Mouse (Mus musculus): ENCODE data around the gene Ttc39a. TPM values are rescaled to one million over a fixed set of nuclear protein-coding genes. Genes with fewer than 3 reads are reported as not detected.
A peak's percentile ranks its signal among the peaks of the same experiment; 100 is the strongest.

The Ttc39a gene
- polyA plus RNA-seq, 1 experiment, result 0.70 TPM

DNA sequence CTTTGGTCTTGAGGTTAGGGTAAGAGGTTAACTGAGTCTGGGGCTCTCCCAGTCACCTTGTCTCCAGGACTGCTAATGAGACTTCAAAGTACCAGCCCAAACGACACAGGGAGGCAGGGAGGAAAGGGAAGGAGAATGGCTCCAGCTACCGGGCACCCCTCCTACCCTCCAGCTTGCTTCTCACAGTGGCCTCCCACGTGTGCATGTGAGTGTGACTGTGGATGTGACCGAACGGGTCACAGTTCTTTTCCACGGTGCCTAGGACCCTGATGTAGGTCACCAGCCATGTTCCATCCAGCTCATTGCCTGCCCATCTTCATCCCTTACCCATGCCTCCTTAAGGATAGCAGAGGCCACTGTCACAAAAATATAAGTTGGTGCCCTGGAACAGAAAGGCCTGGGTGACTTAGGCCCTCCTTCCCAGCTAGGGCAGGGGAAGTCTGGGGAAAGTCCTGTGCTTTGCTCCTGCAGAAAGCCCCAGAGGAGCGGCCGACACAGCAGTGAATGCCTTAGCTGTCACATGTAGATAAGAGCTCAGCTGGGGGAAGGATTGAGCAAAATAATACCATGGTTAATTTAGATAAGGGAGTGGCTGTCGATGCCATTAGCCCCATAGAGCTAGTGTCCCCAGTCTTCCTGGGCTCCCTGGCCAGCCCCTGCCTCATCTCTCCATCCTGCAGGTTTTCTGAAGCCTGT, 4.4 kb downstream of the Ttc39a start:
- Histone ChIP-seq H3K4me3 (no peak overlapping the region), H3K36me3 (ENCODE audit: control insufficient read depth, insufficient read depth) (no peaks in the 10 kb centered on the region), H3K4me2 (ENCODE audit: low read depth) (no peak overlapping the region), H3K27me3 (ENCODE audit: control insufficient read depth, insufficient read depth, insufficient read length) (no peaks in the 10 kb centered on the region), H3K79me2 (ENCODE audit: control insufficient read depth, insufficient read depth) (no peaks in the 10 kb centered on the region), H3ac (ENCODE audit: control insufficient read depth, insufficient read length) (no peak overlapping the region)
- no peak for TF ChIP-seq MAX (IDR thresholded peaks at IDR 0.05; ENCODE audit: low read depth)
- no peak for TF ChIP-seq POLR2AphosphoS2 (IDR thresholded peaks at IDR 0.05; ENCODE audit: insufficient read length, low read depth)

DNA sequence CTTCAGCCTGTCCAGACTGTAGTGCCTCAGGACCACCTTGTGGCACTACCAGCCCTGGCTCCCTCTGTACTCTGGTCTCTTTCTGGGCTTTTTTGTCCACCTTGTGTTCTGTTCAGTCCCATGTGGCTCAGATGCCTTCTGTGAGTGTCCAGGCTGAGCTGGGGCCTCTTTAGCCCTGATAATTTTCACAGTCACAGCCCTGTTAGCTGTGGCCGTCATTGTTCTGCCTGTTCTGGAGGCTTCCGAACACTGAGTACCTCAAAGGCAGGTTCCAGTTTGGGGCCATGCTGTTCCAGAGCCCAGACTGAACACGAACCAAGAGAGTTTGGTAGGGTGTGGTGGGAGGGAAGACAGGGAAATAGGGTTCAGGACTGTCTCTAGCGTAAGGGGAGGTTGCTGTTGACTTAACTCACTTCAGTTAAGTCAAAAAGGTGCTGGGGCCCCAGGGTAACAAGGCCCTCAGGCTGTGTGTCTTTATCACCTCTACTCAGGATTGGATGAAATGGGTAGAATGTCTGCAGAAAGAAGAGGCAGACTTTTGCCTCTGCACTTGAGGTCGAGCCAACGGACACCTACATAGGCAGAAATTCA, 5.0 kb downstream of the Ttc39a start:
- H3K27me3 ChIP-seq (ENCODE audit: control insufficient read depth, insufficient read depth, insufficient read length), result no peaks in the 10 kb centered on the region
- no peak overlapping the region for H3ac ChIP-seq (ENCODE audit: control insufficient read depth, insufficient read length)
- no peak overlapping the region for H3K4me3 ChIP-seq
- no peaks in the 10 kb centered on the region for H3K36me3 ChIP-seq (ENCODE audit: control insufficient read depth, insufficient read depth)
- TF ChIP-seq TCF3 (IDR thresholded peaks at IDR 0.05; ENCODE audit: insufficient read length, low read depth), result no peak
- no peaks in the 10 kb centered on the region for H3K79me2 ChIP-seq (ENCODE audit: control insufficient read depth, insufficient read depth)
- H3K4me2 ChIP-seq (ENCODE audit: low read depth), result no peak overlapping the region

DNA sequence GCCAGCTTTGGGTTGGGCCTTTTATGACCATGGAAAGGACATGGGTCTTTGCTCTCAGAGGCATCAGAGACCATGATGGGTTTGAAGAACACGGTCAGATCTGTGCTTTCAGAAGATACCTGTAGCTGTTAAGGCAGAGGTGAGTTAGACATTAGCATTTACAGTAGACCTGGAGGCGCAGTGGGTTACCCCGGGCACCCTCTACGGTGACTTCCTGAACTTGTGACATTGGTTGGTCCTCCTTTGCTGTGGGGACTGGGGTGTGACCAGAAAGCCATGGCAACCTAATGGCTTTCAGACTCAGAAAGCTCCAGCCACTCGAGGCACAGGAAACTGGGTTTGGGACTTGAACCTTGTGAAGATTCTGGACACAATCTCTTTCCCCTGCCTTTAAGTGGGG, 5.8 kb downstream of the Ttc39a start:
- Histone ChIP-seq H3K4me2 (ENCODE audit: low read depth) (no peak overlapping the region), H3K36me3 (ENCODE audit: control insufficient read depth, insufficient read depth) (no peaks in the 10 kb centered on the region), H3ac (ENCODE audit: control insufficient read depth, insufficient read length) (no peak overlapping the region), H3K27me3 (ENCODE audit: control insufficient read depth, insufficient read depth, insufficient read length) (no peaks in the 10 kb centered on the region), H3K4me3 (no peak overlapping the region), H3K79me2 (ENCODE audit: control insufficient read depth, insufficient read depth) (no peaks in the 10 kb centered on the region)
- TF ChIP-seq POLR2A (IDR thresholded peaks at IDR 0.05; ENCODE audit: insufficient read length, low read depth) (no peak), POLR2AphosphoS2 (IDR thresholded peaks at IDR 0.05; ENCODE audit: insufficient read length, low read depth) (no peak), TCF12 (IDR thresholded peaks at IDR 0.05; ENCODE audit: insufficient read depth, poor library complexity, severe bottlenecking) (no peak), MYOD1 (IDR thresholded peaks at IDR 0.05; ENCODE audit: control insufficient read depth in 1 of 3, insufficient read length in 2 of 3, low read depth in 2 of 3) (no peak), CEBPB (IDR thresholded peaks at IDR 0.05; ENCODE audit: insufficient read depth, poor library complexity, severe bottlenecking) (no peak), TCF3 (IDR thresholded peaks at IDR 0.05; ENCODE audit: insufficient read length, low read depth) (no peak), MYOG (IDR thresholded peaks at IDR 0.05; ENCODE audit: control insufficient read depth in 1 of 3, insufficient read depth in 1 of 3, insufficient read length in 2 of 3, low read depth in 2 of 3) (no peak), E2F4 (IDR thresholded peaks at IDR 0.05; ENCODE audit: insufficient read depth) (no peak), REST (IDR thresholded peaks at IDR 0.05; ENCODE audit: insufficient read depth, insufficient read length) (no peak)

DNA sequence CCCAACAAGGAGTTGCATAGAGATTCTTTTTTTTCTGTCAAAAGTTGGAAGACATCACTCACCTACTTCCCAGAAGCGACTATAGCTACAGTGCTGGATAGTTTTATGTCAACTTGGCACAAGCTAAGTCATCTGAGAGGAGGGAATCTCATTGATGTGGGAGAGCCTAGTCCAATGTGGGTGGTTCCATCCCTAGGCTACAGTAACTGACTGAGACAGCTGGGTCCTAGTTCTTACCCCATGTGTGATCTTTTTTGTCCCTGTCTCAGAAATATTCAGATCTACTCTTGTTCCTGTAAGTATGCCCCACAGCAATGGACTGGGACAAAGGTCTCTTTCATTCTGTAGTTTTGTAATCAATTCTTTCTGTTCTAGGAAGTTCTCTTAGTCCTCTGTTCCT, 11.6 kb downstream of the Ttc39a start:
- Histone ChIP-seq H3K4me2 (ENCODE audit: low read depth) (no peak overlapping the region), H3K79me2 (ENCODE audit: control insufficient read depth, insufficient read depth) (no peaks in the 10 kb centered on the region), H3ac (ENCODE audit: control insufficient read depth, insufficient read length) (no peak overlapping the region), H3K36me3 (ENCODE audit: control insufficient read depth, insufficient read depth) (no peaks in the 10 kb centered on the region), H3K27me3 (ENCODE audit: control insufficient read depth, insufficient read depth, insufficient read length) (no peaks in the 10 kb centered on the region), H3K4me3 (no peak overlapping the region)
- no peak for TF ChIP-seq SRF (IDR thresholded peaks at IDR 0.05; ENCODE audit: control insufficient read depth, insufficient read length, low read depth)
- peak; percentile 40 to 88 (median 85) for TF ChIP-seq MYOD1 (IDR thresholded peaks at IDR 0.05; ENCODE audit: control insufficient read depth in 1 of 3, insufficient read length in 2 of 3, low read depth in 2 of 3)

DNA sequence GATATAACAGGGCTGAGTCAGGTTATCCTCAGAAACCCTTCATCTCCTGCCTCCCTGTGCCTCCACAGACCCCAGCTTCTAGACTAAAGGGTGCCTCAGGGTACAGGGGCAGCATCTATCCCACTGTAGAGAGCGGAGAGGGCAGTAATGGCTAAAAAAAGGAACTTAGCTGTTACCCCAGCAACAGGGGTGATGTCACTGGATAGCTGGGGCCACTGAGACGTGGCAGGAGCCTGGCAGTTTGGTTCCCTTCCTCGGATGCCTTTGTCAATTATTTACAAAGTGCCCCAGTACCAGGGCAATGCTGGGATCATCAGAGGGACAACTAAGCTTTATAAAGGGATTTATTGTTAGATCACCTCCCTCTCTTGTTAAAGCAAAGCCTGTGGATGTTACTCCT, 12.6 kb downstream of the Ttc39a start:
- H3K79me2 ChIP-seq (ENCODE audit: control insufficient read depth, insufficient read depth), result no peaks in the 10 kb centered on the region
- TF ChIP-seq TCF3 (IDR thresholded peaks at IDR 0.05; ENCODE audit: insufficient read length, low read depth) (no peak), CEBPB (IDR thresholded peaks at IDR 0.05; ENCODE audit: insufficient read depth, poor library complexity, severe bottlenecking) (no peak), SRF (IDR thresholded peaks at IDR 0.05; ENCODE audit: control insufficient read depth, insufficient read length, low read depth) (no peak), MYOG (IDR thresholded peaks at IDR 0.05; ENCODE audit: control insufficient read depth in 1 of 3, insufficient read depth in 1 of 3, insufficient read length in 2 of 3, low read depth in 2 of 3) (no peak), MYOD1 (IDR thresholded peaks at IDR 0.05; ENCODE audit: control insufficient read depth in 1 of 3, insufficient read length in 2 of 3, low read depth in 2 of 3) (no peak), TCF12 (IDR thresholded peaks at IDR 0.05; ENCODE audit: insufficient read depth, poor library complexity, severe bottlenecking) (no peak), POLR2A (IDR thresholded peaks at IDR 0.05; ENCODE audit: insufficient read length, low read depth) (no peak), MAX (IDR thresholded peaks at IDR 0.05; ENCODE audit: low read depth) (no peak), E2F4 (IDR thresholded peaks at IDR 0.05; ENCODE audit: insufficient read depth) (no peak), POLR2AphosphoS2 (IDR thresholded peaks at IDR 0.05; ENCODE audit: insufficient read length, low read depth) (no peak), USF1 (IDR thresholded peaks at IDR 0.05; ENCODE audit: low read depth) (no peak), REST (IDR thresholded peaks at IDR 0.05; ENCODE audit: insufficient read depth, insufficient read length) (no peak)
- no peaks in the 10 kb centered on the region for H3K27me3 ChIP-seq (ENCODE audit: control insufficient read depth, insufficient read depth, insufficient read length)
- no peaks in the 10 kb centered on the region for H3K36me3 ChIP-seq (ENCODE audit: control insufficient read depth, insufficient read depth)
- H3K4me2 ChIP-seq (ENCODE audit: low read depth), result peak overlapping the region; percentile 4
- no peak overlapping the region for H3ac ChIP-seq (ENCODE audit: control insufficient read depth, insufficient read length)
- H3K4me3 ChIP-seq, result no peak overlapping the region
